In the genomic region with DNA sequence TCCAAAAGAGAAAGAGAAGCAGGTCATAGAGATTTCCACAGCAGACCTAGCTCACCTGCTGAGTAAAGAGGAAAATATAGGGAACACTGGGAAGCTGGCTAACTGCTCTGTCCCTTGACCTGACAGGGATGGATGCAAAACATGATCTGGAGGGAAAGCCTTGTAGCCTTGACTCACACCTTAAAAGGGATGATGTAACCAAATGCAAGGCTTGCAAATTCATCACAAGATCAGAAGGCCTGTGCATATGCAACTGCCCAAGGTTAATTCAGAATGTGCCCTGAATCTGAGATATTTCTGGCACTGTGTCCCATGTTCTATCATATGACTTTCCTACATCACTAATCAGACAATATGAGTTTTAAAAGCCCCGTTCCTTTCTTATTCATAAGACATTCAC, we compare ENCODE assay signal across 23 mouse cellular contexts. TPM values are rescaled to one million over a fixed set of nuclear protein-coding genes. Genes with fewer than 3 reads are reported as not detected.
"Had no signal": no experiment of that assay in that cellular context is flagged by ENCODE, and none has a peak within 500 bp of the region (broad histone marks: within the 10 kb centered on the region; RNA-seq: fewer than 3 reads in every experiment).

No protein-coding gene starts in this region.

- H3K9me3 ChIP-seq: lung, embryonic 15.5 days; megakaryocyte, embryonic 14.5 days; midbrain, embryonic 13.5 days; midbrain, embryonic 15.5 days; neural tube, embryonic 13.5 days; neural tube, embryonic 15.5 days had no signal

- H3K27ac ChIP-seq: lung, embryonic 15.5 days; macrophage; midbrain, embryonic 13.5 days; midbrain, embryonic 15.5 days; neural tube, embryonic 13.5 days; neural tube, embryonic 15.5 days had no signal

- H3K4me3 ChIP-seq: lung, embryonic 15.5 days; megakaryocyte, embryonic 14.5 days; midbrain, embryonic 13.5 days; midbrain, embryonic 15.5 days; neural tube, embryonic 13.5 days; neural tube, embryonic 15.5 days had no signal

- H3K4me1 ChIP-seq: lung, embryonic 15.5 days; midbrain, embryonic 13.5 days; midbrain, embryonic 15.5 days; neural tube, embryonic 13.5 days; neural tube, embryonic 15.5 days had no signal

- H3K36me3 ChIP-seq: lung, embryonic 15.5 days; midbrain, embryonic 13.5 days; midbrain, embryonic 15.5 days; neural tube, embryonic 13.5 days; neural tube, embryonic 15.5 days had no signal

- DNase-seq: liver, postnatal 0 days; lung, adult 2 months; lung, postnatal 14 days; lung, postnatal 36 days; retina, postnatal 1 day; right cerebral cortex, adult 18-20 months; right cerebral cortex, postnatal 25 days; right cerebral cortex, postnatal 4 days; spleen, adult 18-20 months; thymus, adult 18-20 months; thymus, postnatal 25 days; thymus, postnatal 4 days had no signal

- H3K4me2 ChIP-seq: lung, embryonic 15.5 days; midbrain, embryonic 11.5 days; midbrain, embryonic 13.5 days; midbrain, embryonic 15.5 days; neural tube, embryonic 13.5 days; neural tube, embryonic 15.5 days had no signal

- H3K27me3 ChIP-seq: lung, embryonic 15.5 days; megakaryocyte, embryonic 14.5 days; midbrain, embryonic 13.5 days; midbrain, embryonic 15.5 days; neural tube, embryonic 13.5 days; neural tube, embryonic 15.5 days had no signal

- H3K9ac ChIP-seq: liver, postnatal 0 days; lung, embryonic 15.5 days; midbrain, embryonic 13.5 days; midbrain, embryonic 15.5 days; neural tube, embryonic 13.5 days; neural tube, embryonic 15.5 days had no signal

- ATAC-seq: liver, postnatal 0 days; lung, postnatal 0 days; midbrain, embryonic 13.5 days; midbrain, embryonic 15.5 days had no signal

RNA-seq across cellular contexts. Expression of gene Nlrp1a, which starts 10.8 kb away (rescaled TPM):
- polyA plus RNA-seq: lung, adult 2 months; neural tube, embryonic 11.5 days; neural tube, embryonic 15.5 days; stomach, embryonic 14.5 days had no signal
